15 mouse cellular contexts compared by ENCODE assay signal in the genomic region with DNA sequence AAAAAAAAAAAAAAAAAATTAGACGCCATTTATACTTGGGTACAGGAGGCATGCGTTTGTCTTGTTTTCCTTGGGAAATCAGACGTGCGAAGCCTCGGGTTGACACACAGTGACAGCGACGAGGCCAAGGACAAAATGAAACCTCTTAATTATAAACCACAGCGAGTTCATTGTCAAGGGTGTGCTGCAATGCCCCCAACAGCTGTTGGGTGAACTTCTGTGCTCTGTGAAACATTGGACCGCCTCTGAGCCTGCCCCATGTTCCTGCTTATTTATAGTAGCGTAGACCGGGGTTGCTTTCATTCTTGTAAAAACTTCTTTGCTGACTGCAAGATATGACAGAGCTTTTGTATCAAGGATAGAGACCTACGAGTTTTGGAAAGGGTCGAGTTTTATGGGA. TPM values are rescaled to one million over a fixed set of nuclear protein-coding genes. Genes with fewer than 3 reads are reported as not detected.
DNase-seq lines count a peak whose midpoint lies in the region; ATAC-seq and TF ChIP-seq lines count a peak whose summit lies in the region.
"Had no signal": no experiment of that assay in that cellular context is flagged by ENCODE, and none has a peak within 500 bp of the region (broad histone marks: within the 10 kb centered on the region; RNA-seq: fewer than 3 reads in every experiment).

No protein-coding gene starts in this region.

- H3K27me3 ChIP-seq in heart, embryonic 14.5 days (ENCODE audit: control insufficient read depth, insufficient read depth, low read length) = no peaks in the 10 kb centered on the region
- no peaks in the 10 kb centered on the region for H3K27me3 ChIP-seq in kidney, embryonic 15.5 days
- H3K27me3 ChIP-seq in forebrain, embryonic 11.5 days (ENCODE audit: control insufficient read depth, insufficient read depth, low read length) = no peaks in the 10 kb centered on the region
- H3K27me3 ChIP-seq: midbrain, embryonic 15.5 days; neural tube, embryonic 15.5 days had no signal

- intact Hi-C loops in gastrocnemius, adult 2 months (cut with DNase I) = no loop called here
- intact Hi-C loops in gastrocnemius, postnatal 36 days (cut with DNase I) = loop anchor here (10.0 kb wide), 1 partner anchor 235 kb away; no protein-coding TSS in a partner anchor

- H3K4me1 ChIP-seq in heart, embryonic 14.5 days (ENCODE audit: control insufficient read depth in 2 of 2, insufficient read depth in 2 of 2, low read length in 2 of 2) = peaks cover 2 to 6% of the 10 kb centered on the region in 2 experiments; a peak in 3 of 4 replicates
- peaks cover 13% of the 10 kb centered on the region; the same call in 1 of the 2 replicates for H3K4me1 ChIP-seq in kidney, embryonic 15.5 days
- no peaks in the 10 kb centered on the region for H3K4me1 ChIP-seq in forebrain, embryonic 11.5 days (replicated peaks; ENCODE audit: control insufficient read depth, insufficient read depth, low read length)
- H3K4me1 ChIP-seq: neural tube, embryonic 15.5 days had no signal

- 63% methylated on average over 13 of the region's 13 CpGs for WGBS in heart, embryonic 14.5 days
- WGBS in kidney, embryonic 15.5 days = 38% methylated on average over 13 of the region's 13 CpGs
- WGBS in forebrain, embryonic 11.5 days = 88% methylated on average over 13 of the region's 13 CpGs

- DNase-seq in gastrocnemius, adult 2 months = peak; percentile 34
- no peak for DNase-seq in gastrocnemius, postnatal 36 days
- DNase-seq in lung, postnatal 14 days = peak; percentile 53
- DNase-seq in forebrain, embryonic 11.5 days (ENCODE audit: low spot score) = no peak
- DNase-seq in ovary, postnatal 36 days (ENCODE audit: low spot score) = no peak
- no peak for DNase-seq in urinary bladder, postnatal 14 days (ENCODE audit: low spot score)
- DNase-seq: adrenal gland, postnatal 10 days; cerebellum, adult 18-20 months; liver, postnatal 0 days had no signal

- peak overlapping the region; percentile 53 for H3K4me3 ChIP-seq in gastrocnemius, adult 2 months
- H3K4me3 ChIP-seq in heart, embryonic 14.5 days (ENCODE audit: control insufficient read depth in 1 of 2, insufficient read depth in 1 of 2, low read depth in 1 of 2, low read length in 2 of 2) = no peak overlapping the region
- no peak overlapping the region for H3K4me3 ChIP-seq in kidney, embryonic 15.5 days (replicated peaks)
- H3K4me3 ChIP-seq in forebrain, embryonic 11.5 days (ENCODE audit: low read depth, low read length) = no peak overlapping the region
- H3K4me3 ChIP-seq: midbrain, embryonic 15.5 days; neural tube, embryonic 15.5 days had no signal

- TF ChIP-seq CTCF in gastrocnemius, adult 2 months (IDR thresholded peaks at IDR 0.05) = no peak

- H3K4me2 ChIP-seq in heart, embryonic 14.5 days (ENCODE audit: low read length) = 0 out of 2 replicates have a peak overlapping the region, but pooled peaks have one; percentile 11
- 0 out of 2 replicates have a peak overlapping the region, but pooled peaks have one; percentile 14 for H3K4me2 ChIP-seq in kidney, embryonic 15.5 days
- no peak overlapping the region for H3K4me2 ChIP-seq in forebrain, embryonic 11.5 days (ENCODE audit: low read depth, low read length, severe bottlenecking)
- H3K4me2 ChIP-seq: midbrain, embryonic 15.5 days; neural tube, embryonic 15.5 days had no signal

- H3K27ac ChIP-seq in gastrocnemius, adult 2 months = peak overlapping the region; percentile 72
- H3K27ac ChIP-seq in heart, embryonic 14.5 days (replicated peaks in 1 of 2; ENCODE audit: control insufficient read depth in 1 of 2, insufficient read depth in 1 of 2, low read depth in 2 of 2, low read length in 2 of 2) = no peak overlapping the region
- peak overlapping the region; percentile 48; the same call in 1 of the 2 replicates for H3K27ac ChIP-seq in kidney, embryonic 15.5 days
- no peak overlapping the region for H3K27ac ChIP-seq in forebrain, embryonic 11.5 days (ENCODE audit: low read depth, low read length)
- H3K27ac ChIP-seq: midbrain, embryonic 15.5 days; neural tube, embryonic 15.5 days had no signal

- H3K9me3 ChIP-seq in heart, embryonic 14.5 days (ENCODE audit: control insufficient read depth, low read length) = no peaks in the 10 kb centered on the region
- H3K9me3 ChIP-seq in kidney, embryonic 15.5 days (replicated peaks) = no peaks in the 10 kb centered on the region
- H3K9me3 ChIP-seq in forebrain, embryonic 11.5 days (ENCODE audit: control insufficient read depth, low read length) = no peaks in the 10 kb centered on the region
- H3K9me3 ChIP-seq: midbrain, embryonic 15.5 days; neural tube, embryonic 15.5 days had no signal

- H3K36me3 ChIP-seq in heart, embryonic 14.5 days (ENCODE audit: control insufficient read depth, insufficient read depth, low read length) = no peaks in the 10 kb centered on the region
- H3K36me3 ChIP-seq in kidney, embryonic 15.5 days = no peaks in the 10 kb centered on the region
- no peaks in the 10 kb centered on the region for H3K36me3 ChIP-seq in forebrain, embryonic 11.5 days (ENCODE audit: control insufficient read depth, insufficient read depth, low read length)
- H3K36me3 ChIP-seq: midbrain, embryonic 15.5 days; neural tube, embryonic 15.5 days had no signal

- H3K9ac ChIP-seq in heart, embryonic 14.5 days (ENCODE audit: low read length) = no peak overlapping the region
- no peak overlapping the region for H3K9ac ChIP-seq in kidney, embryonic 15.5 days
- H3K9ac ChIP-seq in forebrain, embryonic 11.5 days (ENCODE audit: low read length) = no peak overlapping the region
- H3K9ac ChIP-seq: liver, postnatal 0 days; midbrain, embryonic 15.5 days; neural tube, embryonic 15.5 days had no signal

- no peak for ATAC-seq in heart, embryonic 14.5 days (ENCODE audit: insufficient number of reproducible peaks, insufficient read depth, low FRiP score, low read depth)
- peak; percentile 64 for ATAC-seq in kidney, embryonic 15.5 days (replicated peaks; ENCODE audit: low FRiP score)
- ATAC-seq in forebrain, embryonic 11.5 days (replicated peaks; ENCODE audit: low FRiP score) = no peak
- ATAC-seq: forebrain, embryonic 14.5 days; inflammation-experienced regulatory T-cells, adult 6 months; liver, postnatal 0 days; midbrain, embryonic 15.5 days had no signal

RNA-seq across cellular contexts. Expression of a gene that starts 16.9 kb away (rescaled TPM):
- 100 to 1,000 TPM; 140 to 141 TPM for total RNA-seq in gastrocnemius, adult 2 months (2021)
- 100 to 1,000 TPM; 103 to 116 TPM for total RNA-seq in gastrocnemius, postnatal 36 days (2021)
- polyA plus RNA-seq in heart, embryonic 14.5 days (2014; fragmentation: Nextera tagmentation; extraction: Ambion mirVana) = 80.2 and 81.3 TPM in 2 replicates
- 68.8 and 76.0 TPM in 2 replicates for polyA plus RNA-seq in kidney, embryonic 15.5 days (2015; fragmentation: Nextera tagmentation; extraction: Ambion mirVana)
- polyA plus RNA-seq in forebrain, embryonic 11.5 days (2014; fragmentation: Nextera tagmentation; extraction: Ambion mirVana) = 83.7 and 84.2 TPM in 2 replicates

Comparison
In these comparisons a context has a peak if more than half of its experiments do, and no peak if none do; other contexts are left out.
1. DNase-seq: peak in gastrocnemius, adult 2 months (single experiment) and lung, postnatal 14 days (single experiment); none in gastrocnemius, postnatal 36 days (0 of 2), forebrain, embryonic 11.5 days (single experiment), ovary, postnatal 36 days (single experiment) and urinary bladder, postnatal 14 days (single experiment).
2. H3K27ac ChIP-seq: peak in gastrocnemius, adult 2 months (single experiment) and kidney, embryonic 15.5 days (single experiment); none in heart, embryonic 14.5 days (0 of 2) and forebrain, embryonic 11.5 days (single experiment).